Mouse (Mus musculus): ENCODE data around the gene Zfp213. TPM values are rescaled to one million over a fixed set of nuclear protein-coding genes. Genes with fewer than 3 reads are reported as not detected.
A peak's percentile ranks its signal among the peaks of the same experiment; 100 is the strongest.

The Zfp213 gene
- polyA plus RNA-seq, 1 experiment from 2014 or later: 17.0 TPM

DNA sequence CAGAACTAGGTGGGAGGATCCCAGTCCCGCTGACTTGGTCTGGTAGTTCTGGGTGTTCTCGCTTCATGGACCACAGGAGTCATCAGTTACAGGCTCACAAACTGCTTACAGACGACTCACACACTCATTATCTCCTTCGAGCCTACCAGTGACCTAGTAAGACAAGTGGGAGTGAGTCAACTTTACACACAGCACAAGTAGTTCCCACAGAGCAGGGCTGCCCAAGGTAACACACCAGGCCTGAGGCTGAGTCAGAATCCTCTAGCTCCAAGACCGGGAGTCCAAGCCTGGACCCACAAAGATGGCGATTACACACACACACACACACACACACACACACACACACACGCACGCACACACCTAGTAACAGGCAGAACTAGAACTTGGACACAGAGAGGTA lies 20.7 kb upstream of the Zfp213 start:
- H3K27me3 ChIP-seq (replicated peaks; ENCODE audit: control insufficient read depth, insufficient read depth, low read length): no peaks in the 10 kb centered on the region
- ATAC-seq: no peak
- H3K4me3 ChIP-seq (ENCODE audit: low read length): peak overlapping the region; percentile 74
- H3K9ac ChIP-seq (ENCODE audit: low read depth, low read length): no peak overlapping the region
- WGBS: 91% methylated on average over 8 of the region's 8 CpGs
- peaks cover 9% of the 10 kb centered on the region for H3K36me3 ChIP-seq (ENCODE audit: control insufficient read depth, insufficient read depth, low read length)
- no peaks in the 10 kb centered on the region for H3K9me3 ChIP-seq (ENCODE audit: control insufficient read depth, low read length)
- H3K4me2 ChIP-seq (ENCODE audit: low read length): peak overlapping the region; percentile 89
- no peak overlapping the region for H3K27ac ChIP-seq (ENCODE audit: low read depth, low read length)
- H3K4me1 ChIP-seq (ENCODE audit: control insufficient read depth, insufficient read depth, low read depth, low read length): peaks cover 25% of the 10 kb centered on the region

DNA sequence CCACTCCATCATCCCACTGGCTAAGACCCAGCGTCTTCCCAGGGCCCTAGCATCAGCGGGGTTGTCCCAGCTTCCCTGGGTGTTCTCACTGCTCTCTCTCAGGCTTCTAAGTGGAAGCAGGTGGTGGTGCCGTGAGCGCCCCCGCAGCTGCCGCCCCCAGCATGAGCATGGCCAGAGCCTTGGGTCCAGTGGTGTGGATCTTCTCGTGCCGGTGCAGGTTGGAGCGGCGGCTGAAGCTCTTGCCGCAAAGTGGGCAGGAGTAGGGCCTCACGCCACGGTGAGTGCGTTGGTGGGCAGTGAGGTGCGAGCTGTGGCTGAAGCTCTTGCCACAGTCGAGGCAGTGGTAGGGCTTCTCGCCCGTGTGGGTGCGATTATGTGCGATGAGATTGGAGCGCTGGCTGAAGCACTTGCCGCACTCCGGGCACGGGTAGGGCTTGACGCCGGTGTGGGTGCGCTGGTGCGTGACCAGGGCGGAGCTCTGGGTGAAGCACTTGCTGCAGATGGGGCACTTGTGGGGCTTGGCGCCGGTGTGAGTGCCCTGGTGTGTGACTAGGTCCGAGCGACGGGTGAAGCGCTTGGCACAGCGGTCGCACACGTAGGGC lies 12.0 kb upstream of the Zfp213 start:
- Histone ChIP-seq H3K4me2 (ENCODE audit: low read length) (no peak overlapping the region), H3K9me3 (ENCODE audit: control insufficient read depth, low read length) (peaks cover 6% of the 10 kb centered on the region; the same call in 1 of the 2 replicates), H3K9ac (ENCODE audit: low read depth, low read length) (no peak overlapping the region), H3K4me1 (ENCODE audit: control insufficient read depth, insufficient read depth, low read depth, low read length) (no peaks in the 10 kb centered on the region), H3K4me3 (ENCODE audit: low read length) (no peak overlapping the region), H3K27me3 (replicated peaks; ENCODE audit: control insufficient read depth, insufficient read depth, low read length) (no peaks in the 10 kb centered on the region), H3K36me3 (ENCODE audit: control insufficient read depth, insufficient read depth, low read length) (peaks cover 54% of the 10 kb centered on the region), H3K27ac (ENCODE audit: low read depth, low read length) (no peak overlapping the region)
- 0 out of 2 replicates have a peak, but pooled peaks have one; percentile 26 for ATAC-seq
- WGBS: 95% methylated on average over 38 of the region's 38 CpGs

- no peak for ATAC-seq
- Histone ChIP-seq H3K27ac (ENCODE audit: low read depth, low read length) (no peak overlapping the region), H3K4me2 (ENCODE audit: low read length) (no peak overlapping the region), H3K4me1 (ENCODE audit: control insufficient read depth, insufficient read depth, low read depth, low read length) (no peaks in the 10 kb centered on the region), H3K9ac (ENCODE audit: low read depth, low read length) (no peak overlapping the region), H3K36me3 (ENCODE audit: control insufficient read depth, insufficient read depth, low read length) (peaks cover 39% of the 10 kb centered on the region), H3K4me3 (ENCODE audit: low read length) (no peak overlapping the region), H3K9me3 (ENCODE audit: control insufficient read depth, low read length) (peaks cover 6% of the 10 kb centered on the region; the same call in 1 of the 2 replicates), H3K27me3 (replicated peaks; ENCODE audit: control insufficient read depth, insufficient read depth, low read length) (no peaks in the 10 kb centered on the region)
- 93% methylated on average over 8 of the region's 8 CpGs for WGBS
Measured at GRCm38 (mm10) chr17:23574130-23574529, 10.1 kb upstream of the Zfp213 start.

DNA sequence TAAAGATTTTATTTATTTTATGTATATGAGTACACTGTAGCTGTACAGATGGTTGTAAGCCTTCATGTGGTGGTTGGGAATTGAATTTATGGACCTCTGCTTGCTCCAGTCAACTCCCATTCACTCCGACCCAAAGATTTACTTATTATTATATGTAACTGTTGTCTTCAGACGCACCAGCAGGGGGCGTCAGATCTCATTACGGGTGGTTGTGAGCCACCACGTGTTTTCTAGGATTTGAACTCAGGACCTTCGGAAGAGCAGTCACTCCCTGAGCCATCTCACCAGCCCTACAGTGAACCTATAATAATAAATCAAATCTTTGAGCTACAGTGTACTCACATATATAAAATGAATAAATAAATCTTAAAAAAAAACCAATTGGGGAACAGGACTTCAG lies 8.0 kb upstream of the Zfp213 start:
- no peak for ATAC-seq
- Histone ChIP-seq H3K4me2 (ENCODE audit: low read length) (no peak overlapping the region), H3K27me3 (replicated peaks; ENCODE audit: control insufficient read depth, insufficient read depth, low read length) (no peaks in the 10 kb centered on the region), H3K4me3 (ENCODE audit: low read length) (no peak overlapping the region), H3K9me3 (ENCODE audit: control insufficient read depth, low read length) (peaks cover 6% of the 10 kb centered on the region; the same call in 1 of the 2 replicates), H3K4me1 (ENCODE audit: control insufficient read depth, insufficient read depth, low read depth, low read length) (no peaks in the 10 kb centered on the region), H3K36me3 (ENCODE audit: control insufficient read depth, insufficient read depth, low read length) (peaks cover 26% of the 10 kb centered on the region), H3K27ac (ENCODE audit: low read depth, low read length) (no peak overlapping the region), H3K9ac (ENCODE audit: low read depth, low read length) (no peak overlapping the region)
- 80% methylated on average over 6 of the region's 6 CpGs for WGBS

DNA sequence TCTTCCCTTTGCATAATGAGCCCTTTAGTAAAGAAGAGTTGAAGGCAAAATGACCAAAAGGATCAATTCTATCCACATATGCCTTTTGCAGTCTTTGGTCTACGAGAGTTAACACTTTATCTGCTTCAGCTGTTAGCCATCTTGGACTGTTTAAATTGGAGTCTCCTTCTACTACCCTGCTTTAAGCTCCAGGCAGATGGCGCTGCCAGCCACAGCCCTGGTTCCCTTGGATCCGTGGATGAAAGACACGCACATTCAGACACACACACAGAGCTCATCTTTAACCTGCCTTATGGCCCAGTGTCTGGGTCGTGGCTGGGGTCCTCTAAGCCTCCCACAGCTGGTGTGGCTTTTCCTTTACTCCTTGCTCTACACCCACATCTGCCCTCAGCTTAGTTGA lies 7.0 kb upstream of the Zfp213 start:
- peaks cover 17% of the 10 kb centered on the region for H3K36me3 ChIP-seq (ENCODE audit: control insufficient read depth, insufficient read depth, low read length)
- H3K9me3 ChIP-seq (ENCODE audit: control insufficient read depth, low read length): peaks cover 5% of the 10 kb centered on the region; the same call in 1 of the 2 replicates
- WGBS: 23% methylated on average over 5 of the region's 5 CpGs
- no peak overlapping the region for H3K9ac ChIP-seq (ENCODE audit: low read depth, low read length)
- H3K27ac ChIP-seq (ENCODE audit: low read depth, low read length): no peak overlapping the region
- no peak overlapping the region for H3K4me3 ChIP-seq (ENCODE audit: low read length)
- no peaks in the 10 kb centered on the region for H3K4me1 ChIP-seq (ENCODE audit: control insufficient read depth, insufficient read depth, low read depth, low read length)
- 0 out of 2 replicates have a peak, but pooled peaks have one; percentile 12 for ATAC-seq
- H3K27me3 ChIP-seq (replicated peaks; ENCODE audit: control insufficient read depth, insufficient read depth, low read length): no peaks in the 10 kb centered on the region
- H3K4me2 ChIP-seq (ENCODE audit: low read length): no peak overlapping the region

DNA sequence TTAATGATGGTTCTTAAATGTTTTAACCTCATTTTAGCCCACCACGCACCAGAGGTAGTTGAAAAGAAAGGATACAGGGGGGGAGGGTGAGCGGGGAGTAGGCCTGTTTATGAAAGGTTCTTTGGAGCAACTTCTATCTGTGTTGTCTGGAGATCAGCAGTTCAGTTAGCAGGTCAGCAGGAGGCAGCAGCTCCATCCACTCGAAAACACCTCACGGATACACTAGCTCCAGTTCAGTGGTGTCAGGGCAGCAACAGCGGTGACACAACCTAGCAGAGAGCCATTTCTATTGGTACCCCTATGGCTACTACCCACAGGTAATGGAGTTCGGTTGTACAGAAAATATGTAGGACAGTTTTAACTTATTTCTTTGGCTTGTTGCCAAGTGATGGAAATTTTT lies 6.0 kb upstream of the Zfp213 start:
- H3K9ac ChIP-seq (ENCODE audit: low read depth, low read length): no peak overlapping the region
- WGBS: 47% methylated on average over 6 of the region's 6 CpGs

GRCm38 (mm10) chr17:23568370-23568769 lies 4.3 kb upstream of the Zfp213 start:
- Histone ChIP-seq H3K9me3 (ENCODE audit: control insufficient read depth, low read length) (no peaks in the 10 kb centered on the region), H3K36me3 (ENCODE audit: control insufficient read depth, insufficient read depth, low read length) (no peaks in the 10 kb centered on the region), H3K4me2 (ENCODE audit: low read length) (no peak overlapping the region), H3K4me1 (ENCODE audit: control insufficient read depth, insufficient read depth, low read depth, low read length) (peaks cover 8% of the 10 kb centered on the region), H3K4me3 (ENCODE audit: low read length) (no peak overlapping the region), H3K27me3 (replicated peaks; ENCODE audit: control insufficient read depth, insufficient read depth, low read length) (no peaks in the 10 kb centered on the region), H3K9ac (ENCODE audit: low read depth, low read length) (no peak overlapping the region), H3K27ac (ENCODE audit: low read depth, low read length) (no peak overlapping the region)
- WGBS: 26% methylated on average over 5 of the region's 5 CpGs
- no peak for ATAC-seq

More for the DNA sequence above, 6.0 kb upstream of the Zfp213 start:
- no peaks in the 10 kb centered on the region for H3K27me3 ChIP-seq (replicated peaks; ENCODE audit: control insufficient read depth, insufficient read depth, low read length)
- H3K4me3 ChIP-seq (ENCODE audit: low read length): no peak overlapping the region
- peaks cover 3% of the 10 kb centered on the region for H3K4me1 ChIP-seq (ENCODE audit: control insufficient read depth, insufficient read depth, low read depth, low read length)
- no peak overlapping the region for H3K4me2 ChIP-seq (ENCODE audit: low read length)
- peaks cover 8% of the 10 kb centered on the region for H3K36me3 ChIP-seq (ENCODE audit: control insufficient read depth, insufficient read depth, low read length)
- no peaks in the 10 kb centered on the region for H3K9me3 ChIP-seq (ENCODE audit: control insufficient read depth, low read length)
- no peak for ATAC-seq
- H3K27ac ChIP-seq (ENCODE audit: low read depth, low read length): no peak overlapping the region

DNA sequence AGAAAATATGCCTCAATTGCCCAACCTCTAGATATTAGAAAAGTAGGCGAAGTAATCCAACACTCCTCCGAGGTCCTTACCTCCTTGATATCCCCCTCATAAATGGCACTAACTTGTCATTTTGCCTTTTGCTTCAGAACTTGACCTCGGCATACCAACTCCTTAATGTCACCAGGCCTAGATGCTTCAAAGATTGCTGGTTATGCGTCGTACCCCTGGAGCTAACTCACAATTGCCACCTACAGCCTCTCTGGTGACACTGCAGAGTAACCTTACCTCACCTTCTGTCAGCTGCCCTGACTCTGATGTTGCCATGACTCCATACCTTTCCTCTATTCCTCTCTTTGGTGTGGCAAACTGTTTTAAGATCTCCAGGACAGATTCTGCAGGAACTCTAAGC lies 2.7 kb upstream of the Zfp213 start:
- no peak overlapping the region for H3K4me2 ChIP-seq (ENCODE audit: low read length)
- no peak overlapping the region for H3K27ac ChIP-seq (ENCODE audit: low read depth, low read length)
- H3K36me3 ChIP-seq (ENCODE audit: control insufficient read depth, insufficient read depth, low read length): no peaks in the 10 kb centered on the region
- 57% methylated on average over 5 of the region's 5 CpGs for WGBS
- H3K27me3 ChIP-seq (replicated peaks; ENCODE audit: control insufficient read depth, insufficient read depth, low read length): no peaks in the 10 kb centered on the region
- H3K4me1 ChIP-seq (ENCODE audit: control insufficient read depth, insufficient read depth, low read depth, low read length): peaks cover 14% of the 10 kb centered on the region
- H3K9me3 ChIP-seq (ENCODE audit: control insufficient read depth, low read length): no peaks in the 10 kb centered on the region
- H3K9ac ChIP-seq (ENCODE audit: low read depth, low read length): no peak overlapping the region
- no peak for ATAC-seq
- H3K4me3 ChIP-seq (ENCODE audit: low read length): no peak overlapping the region

- Histone ChIP-seq H3K9me3 (ENCODE audit: control insufficient read depth, low read length) (no peaks in the 10 kb centered on the region), H3K4me3 (ENCODE audit: low read length) (peak overlapping the region; percentile 90), H3K27ac (ENCODE audit: low read depth, low read length) (peak overlapping the region; percentile 96), H3K4me1 (ENCODE audit: control insufficient read depth, insufficient read depth, low read depth, low read length) (peaks cover 14% of the 10 kb centered on the region), H3K9ac (ENCODE audit: low read depth, low read length) (peak overlapping the region; percentile 95), H3K36me3 (ENCODE audit: control insufficient read depth, insufficient read depth, low read length) (peaks cover 9% of the 10 kb centered on the region), H3K27me3 (replicated peaks; ENCODE audit: control insufficient read depth, insufficient read depth, low read length) (no peaks in the 10 kb centered on the region), H3K4me2 (ENCODE audit: low read length) (peak overlapping the region; percentile 92)
- ATAC-seq: peak; percentile 84
- under 1% methylated on average over 8 of the region's 8 CpGs for WGBS
Measured at GRCm38 (mm10) chr17:23564368-23564715, 304 bp upstream of the Zfp213 start.

All from hindbrain, embryonic 16.5 days (tissue).